Mouse (Mus musculus) inflammation-experienced regulatory T-cells, adult 6 months (primary cell): Measurements from ENCODE around the gene Zik1. TPM values are rescaled to one million over a fixed set of nuclear protein-coding genes. Genes with fewer than 3 reads are reported as not detected.

Source experiments
- ATAC-seq: one replicate; pipeline ENCODE4 v1.8.0; 2017
- polyA plus RNA-seq, 3 experiments: library from polyadenylated mRNA; unstranded; fragments of 100-300 nt; shearing (Covaris generic); gene quantifications; one replicate each; pipeline ENCODE4 v1.2.1; 2017

Gene Zik1
- polyA plus RNA-seq, result 1 to 10 TPM; 1.4 to 2.4 (median 2.3) TPM

DNA sequence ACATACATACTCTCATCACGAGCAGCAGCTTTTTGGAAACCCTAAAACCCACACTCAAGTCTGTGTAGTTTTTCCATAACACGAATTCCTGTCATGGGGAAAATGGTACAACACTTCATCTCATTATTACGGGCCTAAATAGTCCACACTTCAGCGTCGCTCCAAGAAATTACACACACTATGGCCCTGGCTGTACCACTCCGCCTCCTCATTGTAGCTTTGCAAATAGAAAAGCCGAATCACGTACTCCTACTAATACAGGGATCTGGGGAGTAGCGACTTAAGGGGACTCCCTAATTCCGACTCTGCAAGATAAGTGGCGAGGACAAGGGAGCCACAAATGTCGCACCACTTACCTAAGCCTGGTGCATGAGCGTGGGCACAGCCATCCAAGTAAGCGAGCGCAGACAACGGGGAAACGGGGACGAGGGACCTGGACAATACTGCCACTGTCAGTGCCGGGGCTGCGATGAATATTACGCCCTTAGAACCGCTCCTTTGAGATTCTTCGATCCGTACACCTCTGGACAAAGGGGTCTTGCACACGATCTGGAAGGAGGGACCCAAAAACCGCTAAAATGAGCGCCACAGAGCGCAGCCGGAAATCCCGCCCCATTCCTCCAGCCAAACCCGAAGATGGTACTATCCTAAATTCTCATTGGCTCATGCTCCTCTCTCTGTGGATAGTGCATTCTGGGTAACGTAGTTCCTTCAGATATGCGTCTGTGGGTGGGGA, at the start of gene Zik1:
Gene Zik1, minus strand, starts transcription at position 609 of the 736 bp plus-strand sequence.
- peak; percentile 98 for ATAC-seq

GRCm38 (mm10) chr7:10495578-10495977, 384 bp upstream of the Zik1 start:
- no peak for ATAC-seq

DNA sequence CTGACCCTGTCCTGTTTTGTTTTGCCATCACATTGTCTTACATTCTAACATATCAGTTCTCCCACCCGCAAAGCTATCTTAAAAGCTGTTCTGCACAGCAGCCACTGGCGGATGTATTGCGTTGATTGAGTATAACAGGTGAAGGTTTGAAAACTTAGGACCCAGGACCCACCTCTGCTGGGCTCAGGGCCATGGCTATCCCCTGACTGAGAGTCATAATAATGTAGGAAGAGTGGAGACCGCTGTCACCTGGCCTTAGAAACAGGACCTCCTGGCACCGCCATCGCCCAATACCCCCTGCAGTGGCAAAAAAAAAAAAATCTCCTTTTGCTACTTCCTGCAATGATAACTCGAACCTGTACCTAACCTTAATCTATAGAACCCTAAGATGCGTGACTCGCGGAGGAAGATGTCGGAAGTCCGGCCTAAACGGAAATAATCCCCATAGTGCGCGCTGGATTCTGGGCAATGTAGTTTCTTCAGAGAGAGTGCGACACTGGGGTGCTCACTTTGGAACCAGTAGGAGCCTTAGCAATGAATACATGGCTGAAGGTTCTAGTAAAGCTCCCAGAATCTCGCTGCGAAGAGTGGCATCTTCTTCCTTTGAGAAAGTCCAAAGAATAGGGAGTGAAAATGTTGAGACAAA, 14.5 kb downstream of the Zik1 start:
- peak; percentile 82 for ATAC-seq

- no peak for ATAC-seq
Measured at GRCm38 (mm10) chr7:10479813-10480212, 15.4 kb downstream of the Zik1 start.

DNA sequence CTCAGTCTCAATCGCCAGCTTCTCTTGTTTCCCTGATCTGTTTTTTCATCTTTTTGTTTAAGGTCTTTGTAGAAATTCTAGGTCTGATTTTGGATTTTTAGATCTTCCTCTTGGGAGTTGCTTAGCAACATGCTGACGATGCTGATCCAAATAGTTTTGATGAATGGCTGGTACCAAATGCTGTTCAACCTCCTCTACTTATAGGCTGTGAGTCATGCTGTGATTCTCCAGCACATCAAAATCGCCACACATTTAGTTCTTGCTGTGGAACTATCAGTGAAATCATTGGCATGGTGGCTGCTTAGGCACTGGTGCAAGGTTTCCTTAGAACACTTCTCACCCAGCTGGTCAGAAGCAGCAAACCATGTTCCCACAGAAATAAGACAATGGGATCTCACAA, 37.0 kb downstream of the Zik1 start:
- ATAC-seq, result no peak

DNA sequence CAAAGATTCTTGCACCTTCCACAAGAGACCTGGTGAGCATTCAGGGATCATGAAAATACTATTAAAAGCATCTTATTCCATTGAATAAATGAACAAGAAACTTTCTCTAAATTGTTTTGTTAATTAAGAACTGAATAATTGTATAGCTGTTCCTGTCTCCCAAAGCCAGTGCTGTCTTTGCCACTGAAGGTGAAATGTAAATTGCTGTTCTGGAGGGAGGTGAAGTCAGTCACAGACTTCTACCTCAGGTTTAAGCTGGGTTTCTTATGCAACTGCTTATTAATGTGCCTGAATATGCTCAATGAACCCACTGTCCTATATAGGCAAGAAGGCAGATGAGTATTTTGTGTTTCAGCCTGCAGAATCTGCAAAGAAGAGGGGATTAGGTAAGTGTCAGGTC, 52.2 kb downstream of the Zik1 start, which contains the start of gene Vmn1r67:
Gene Vmn1r67, plus strand, starts transcription at position 301 of the 400 bp plus-strand sequence.
- ATAC-seq, result no peak

Other genes starting within 250 kb of the Zik1 start
- not detected for gene Vmn1r66, start 217.4 kb downstream of the Zik1 start, polyA plus RNA-seq
- gene Vmn1r67, start 52.1 kb downstream of the Zik1 start, polyA plus RNA-seq, result not detected
- gene Vmn1r68, start 63.1 kb upstream of the Zik1 start, polyA plus RNA-seq, result under 1 TPM in 1 of 3 experiments, not detected in 2; 0.07 TPM
- gene Vmn1r69, start 118.3 kb upstream of the Zik1 start, polyA plus RNA-seq, result not detected
- gene Vmn1r70, start 136.1 kb upstream of the Zik1 start, polyA plus RNA-seq, result not detected
- not detected for gene Nlrp4b, start 192.4 kb upstream of the Zik1 start, polyA plus RNA-seq